Mouse (Mus musculus) megakaryocyte-erythroid progenitor cell, adult 5-6 weeks (primary cell): ENCODE data around the gene Bcas3. TPM values are rescaled to one million over a fixed set of nuclear protein-coding genes. Genes with fewer than 3 reads are reported as not detected.
"Not testable (repeated sequence)": the region's sequence is repeated elsewhere in the genome, so short reads cannot be mapped to it uniquely, and the experiment has no call there.

Experiments used
- ATAC-seq: replicated peaks from 2 replicates; pipeline ENCODE4 v1.8.0; 2016; ENCODE audit warnings: mild to moderate bottlenecking, inconsistent platforms; ENCODE audit not compliant: severe bottlenecking, poor library complexity, low FRiP score, low TSS enrichment
- total RNA-seq, 2 experiments: library from RNA; stranded (forward) in 1 of 2; stranded (reverse) in 1 of 2; fragments of 200-1000, 215-1000 nt in 1 of 2; fragments of >200 nt in 1 of 2; fragmentation: Nextera tagmentation in 1 of 2; gene quantifications; 2 replicates each; pipeline ENCODE4 v1.2.3; 2014 to 2017

Gene Bcas3
- total RNA-seq, 2 experiments from 2014 or later, result 22.6 to 64.0 TPM

GRCm38 (mm10) chr11:85461536-85461935, 108.6 kb downstream of the Bcas3 start:
- ATAC-seq, result no peak

GRCm38 (mm10) chr11:85469526-85469925, 116.6 kb downstream of the Bcas3 start:
- ATAC-seq, result no peak

GRCm38 (mm10) chr11:85470508-85470907, 117.5 kb downstream of the Bcas3 start:
- ATAC-seq, result no peak

- ATAC-seq, result no peak
Measured at GRCm38 (mm10) chr11:85474326-85474725, 121.4 kb downstream of the Bcas3 start.

- ATAC-seq, result peak; percentile 68; the same call in 1 of the 2 replicates
Measured at GRCm38 (mm10) chr11:85482737-85483467, 129.9 kb downstream of the Bcas3 start.

- ATAC-seq, result no peak
Measured at GRCm38 (mm10) chr11:85485197-85485940, 132.4 kb downstream of the Bcas3 start.

GRCm38 (mm10) chr11:85487501-85487900, 134.5 kb downstream of the Bcas3 start:
- ATAC-seq, result no peak

- ATAC-seq, result no peak
Measured at GRCm38 (mm10) chr11:85492231-85492630, 139.3 kb downstream of the Bcas3 start.

- no peak for ATAC-seq
Measured at GRCm38 (mm10) chr11:85492666-85493065, 139.7 kb downstream of the Bcas3 start.

- no peak for ATAC-seq
Measured at GRCm38 (mm10) chr11:85499561-85499960, 146.6 kb downstream of the Bcas3 start.

- ATAC-seq, result no peak
Measured at GRCm38 (mm10) chr11:85502031-85502430, 149.1 kb downstream of the Bcas3 start.

GRCm38 (mm10) chr11:85504812-85505211, 151.8 kb downstream of the Bcas3 start:
- not testable (repeated sequence) for ATAC-seq

- ATAC-seq, result no peak
Measured at GRCm38 (mm10) chr11:85505811-85506210, 152.8 kb downstream of the Bcas3 start.

GRCm38 (mm10) chr11:85509334-85509733, 156.4 kb downstream of the Bcas3 start:
- no peak for ATAC-seq

- no peak for ATAC-seq
Measured at GRCm38 (mm10) chr11:85511270-85511904, 158.4 kb downstream of the Bcas3 start.

- ATAC-seq, result no peak
Measured at GRCm38 (mm10) chr11:85516724-85517123, 163.8 kb downstream of the Bcas3 start.

- 0 out of 2 replicates have a peak, but pooled peaks have one; percentile 55 for ATAC-seq
Measured at GRCm38 (mm10) chr11:85518025-85518756, 165.2 kb downstream of the Bcas3 start.

- no peak for ATAC-seq
Measured at GRCm38 (mm10) chr11:85520236-85520635, 167.3 kb downstream of the Bcas3 start.

GRCm38 (mm10) chr11:85520996-85521395, 168.0 kb downstream of the Bcas3 start:
- ATAC-seq, result no peak

GRCm38 (mm10) chr11:85523646-85524045, 170.7 kb downstream of the Bcas3 start:
- ATAC-seq, result no peak
